Mouse (Mus musculus): Measurements from ENCODE around the gene Tprgl.

The Tprgl gene

GRCm38 (mm10) chr4:154159961-154160537, 417 bp downstream of the Tprgl start:
- WGBS = under 1% methylated on average over 46 of the region's 47 CpGs

GRCm38 (mm10) chr4:154159002-154159401, 1.5 kb downstream of the Tprgl start:
- WGBS = 12% methylated on average over 6 of the region's 6 CpGs

- WGBS = 62% methylated on average over 14 of the region's 14 CpGs
Observed at GRCm38 (mm10) chr4:154157970-154158662, 2.4 kb downstream of the Tprgl start.

- 75% methylated on average over 7 of the region's 7 CpGs for WGBS
Observed at GRCm38 (mm10) chr4:154156050-154156449, 4.4 kb downstream of the Tprgl start.

DNA sequence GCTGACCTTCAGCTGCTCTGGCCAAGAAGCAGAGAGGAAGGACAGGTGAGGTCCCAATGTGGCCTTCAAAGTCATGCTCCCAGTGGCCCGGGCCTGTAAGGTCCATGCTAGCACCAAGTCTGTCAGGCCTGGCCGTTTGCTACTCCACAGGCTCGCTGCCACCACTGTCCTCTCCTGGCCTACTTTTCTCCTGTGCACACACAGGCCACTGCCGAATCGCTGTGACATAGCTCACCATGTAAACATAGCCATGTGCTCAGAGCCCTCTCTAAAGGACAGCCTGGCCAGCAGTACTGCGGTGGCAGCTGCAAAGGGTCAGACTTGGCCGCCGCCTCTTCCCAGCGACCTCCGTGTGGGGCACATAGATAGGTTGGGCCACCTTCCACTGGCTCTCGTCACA, 6.4 kb downstream of the Tprgl start:
- WGBS = 73% methylated on average over 11 of the region's 11 CpGs

DNA sequence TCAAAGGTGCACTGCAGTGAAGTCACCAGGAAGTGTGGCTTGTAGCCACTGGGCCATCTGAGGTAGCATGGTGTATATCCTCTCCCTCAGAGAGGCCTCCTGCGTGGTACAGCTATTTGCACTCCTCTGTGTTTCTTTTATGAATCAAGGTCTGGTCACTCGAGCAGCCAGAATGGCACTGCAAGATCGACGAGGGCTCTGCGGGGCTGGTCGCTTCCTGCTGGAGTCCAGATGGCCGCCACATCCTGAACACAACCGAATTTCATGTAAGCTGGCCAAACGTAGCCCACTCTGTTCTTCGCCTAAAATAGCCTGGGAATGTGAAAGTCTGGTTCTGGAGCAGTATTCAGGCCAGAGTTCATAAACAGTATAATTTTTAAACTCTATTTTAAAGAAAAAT, 14.1 kb downstream of the Tprgl start:
- WGBS = 56% methylated on average over 10 of the region's 10 CpGs

- WGBS = 86% methylated on average over 3 of the region's 3 CpGs
Observed at GRCm38 (mm10) chr4:154144712-154145111, 15.8 kb downstream of the Tprgl start.

GRCm38 (mm10) chr4:154142211-154143040, 18.0 kb downstream of the Tprgl start, which contains the start of gene Wrap73:
Gene Wrap73, plus strand, starts transcription at chr4:154142372.
- under 1% methylated on average over 49 of the region's 49 CpGs for WGBS

DNA sequence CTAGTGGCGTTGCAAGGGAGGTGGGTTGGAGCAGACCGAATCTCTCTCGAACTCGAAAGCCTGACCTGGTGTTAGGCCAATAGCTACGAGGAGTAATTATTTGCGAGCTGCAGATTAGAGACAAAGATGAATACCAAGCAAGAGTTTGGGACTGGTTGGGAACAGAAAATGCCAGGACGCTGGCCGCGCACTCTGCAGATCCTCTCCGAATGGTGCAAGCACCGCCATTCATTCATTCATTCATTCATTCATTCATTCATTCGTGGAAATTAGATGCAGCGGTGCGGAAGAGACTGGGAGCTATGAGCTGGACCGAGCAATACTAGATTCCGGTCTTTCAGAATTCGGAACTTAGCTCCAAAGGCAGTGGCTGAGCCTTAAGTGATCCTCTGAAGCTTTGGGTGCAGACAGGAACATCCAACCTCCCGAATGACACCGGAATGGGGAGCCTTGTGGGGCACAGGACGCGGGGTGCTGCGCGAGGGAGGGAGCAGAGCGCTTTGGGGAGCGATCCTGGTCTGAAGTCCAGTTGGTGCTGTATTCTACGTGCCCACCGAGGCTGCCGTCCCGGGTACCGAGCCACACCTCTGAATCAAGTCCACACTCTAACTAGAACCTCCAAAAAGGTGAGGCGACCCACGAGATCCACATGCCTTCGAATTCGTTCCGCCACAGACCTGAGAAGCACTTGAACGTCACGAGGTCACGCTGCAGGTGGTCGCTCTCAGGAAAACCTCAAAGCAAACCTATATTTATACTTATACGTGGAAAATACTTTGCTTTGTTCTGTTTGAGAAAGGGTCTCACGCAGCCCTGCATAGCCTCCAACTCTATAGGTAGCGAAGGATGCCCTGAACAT, 19.2 kb downstream of the Tprgl start:
- WGBS = 3% methylated on average over 42 of the region's 42 CpGs

DNA sequence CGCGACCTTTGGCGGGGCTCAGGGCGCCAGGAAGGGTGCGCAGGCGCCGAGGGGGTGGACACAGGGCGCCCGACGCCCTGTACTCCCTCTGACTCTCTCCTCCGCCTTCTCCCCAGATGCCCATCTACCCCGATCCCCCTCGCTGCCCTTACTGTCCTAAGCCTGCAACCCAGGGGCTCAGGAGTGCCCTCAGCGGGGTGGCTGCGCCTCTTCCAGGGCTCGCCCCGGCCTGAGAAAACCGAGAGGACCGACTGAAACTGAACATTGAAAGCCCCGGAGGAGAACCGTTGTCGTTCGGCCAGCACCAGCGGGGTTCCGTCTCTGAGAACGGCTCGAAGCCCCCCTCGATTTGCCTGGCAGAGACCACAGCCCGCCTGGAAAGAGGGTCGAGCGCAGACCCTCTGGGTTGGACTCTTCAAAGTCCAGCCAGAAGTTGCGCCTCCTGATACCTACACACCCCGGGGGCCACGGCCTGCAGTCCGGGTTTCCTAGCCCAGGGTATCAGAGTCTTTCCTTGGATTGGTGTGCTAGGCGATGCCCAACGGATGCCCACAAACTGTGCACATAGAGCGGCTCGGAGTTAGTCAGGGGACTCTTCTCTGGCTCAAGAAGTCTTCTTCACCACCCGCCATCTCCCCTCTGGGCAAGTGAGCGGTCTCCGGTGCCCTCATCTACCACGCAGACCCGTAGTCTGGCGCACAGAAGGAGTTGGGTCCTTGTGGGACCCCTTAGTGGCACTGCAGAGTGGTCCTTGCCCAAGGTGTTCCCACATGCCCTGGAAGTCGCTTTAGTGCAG, 20.1 kb downstream of the Tprgl start:
- WGBS = 2% methylated on average over 46 of the region's 46 CpGs

DNA sequence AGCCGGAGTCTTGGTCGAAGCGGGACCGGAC, 20.5 kb downstream of the Tprgl start, which contains the start of gene Trp73:
Trp73 (minus strand) TSS at position 27 of the 31 bp plus-strand sequence.
- 3% methylated on average over 4 of the region's 4 CpGs for WGBS

DNA sequence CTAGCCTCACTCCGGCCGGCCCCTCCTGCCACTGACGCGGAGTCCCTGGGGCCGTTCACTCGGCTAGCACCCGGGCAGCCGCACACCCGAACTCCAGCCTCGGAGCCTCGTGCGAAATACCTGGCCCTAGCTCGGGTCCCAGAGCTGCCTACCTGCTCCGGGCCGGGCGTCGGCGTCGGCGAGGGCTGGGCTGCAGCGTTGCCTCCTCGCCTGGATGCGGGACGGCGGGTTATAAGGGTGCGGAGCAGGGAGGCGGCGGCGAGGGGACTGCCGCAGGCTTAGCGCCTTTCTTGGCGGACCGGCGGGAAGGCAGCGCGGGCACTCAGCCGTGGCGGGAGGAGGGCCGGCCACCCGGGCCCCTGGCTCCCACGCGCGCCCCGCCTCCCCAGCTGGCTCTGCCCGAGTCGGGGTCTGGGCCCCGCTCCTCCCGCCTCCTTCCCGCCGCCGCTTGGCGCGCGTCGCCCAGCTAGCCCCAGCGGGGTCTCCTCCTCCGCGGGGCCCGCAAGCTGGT, 20.7 kb downstream of the Tprgl start:
- WGBS = under 1% methylated on average over 59 of the region's 59 CpGs

- WGBS = 63% methylated on average over 5 of the region's 5 CpGs
Observed at GRCm38 (mm10) chr4:154137139-154137538, 23.3 kb downstream of the Tprgl start.

DNA sequence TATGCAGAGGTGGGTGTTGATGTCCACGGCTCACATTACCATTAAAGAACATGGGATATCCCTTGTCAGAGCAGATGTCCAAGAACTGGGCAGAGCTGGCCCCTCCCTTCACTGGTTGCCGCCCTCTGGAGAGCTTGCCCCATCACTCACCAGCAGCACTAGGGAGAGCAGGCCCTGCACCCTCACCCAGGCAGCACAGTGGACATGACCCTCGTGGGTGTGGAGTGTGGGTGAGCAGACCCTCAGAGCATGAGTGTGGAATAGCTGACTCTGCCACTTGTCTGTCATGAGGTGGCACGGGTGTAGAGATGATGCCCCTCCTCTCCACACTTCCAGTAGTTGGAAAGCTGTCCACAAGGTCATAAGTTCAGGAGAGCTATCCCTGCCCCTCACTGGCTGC, 25.7 kb downstream of the Tprgl start:
- 71% methylated on average over 4 of the region's 4 CpGs for WGBS

DNA sequence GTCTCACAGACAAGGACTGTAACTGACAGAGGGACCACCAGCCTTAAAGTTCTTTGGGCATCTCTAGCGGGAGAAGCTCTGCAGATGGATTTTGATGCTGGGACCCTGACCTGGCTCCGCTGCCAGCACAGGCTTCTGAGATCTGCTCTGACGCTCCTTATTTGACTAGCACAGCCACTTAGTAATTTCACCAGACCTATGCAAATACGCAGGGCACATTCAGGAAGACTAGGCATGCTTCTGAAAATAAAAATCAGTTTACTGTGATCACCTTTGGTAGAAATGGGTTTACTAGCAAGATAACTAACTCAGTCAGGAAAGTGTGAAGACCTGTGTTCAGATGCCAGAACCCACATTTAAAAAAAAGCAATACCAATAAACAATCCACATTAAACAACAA, 28.6 kb downstream of the Tprgl start:
- WGBS = 86% methylated on average over 4 of the region's 4 CpGs

GRCm38 (mm10) chr4:154127273-154127672, 33.2 kb downstream of the Tprgl start:
- WGBS = 84% methylated on average over 3 of the region's 3 CpGs

GRCm38 (mm10) chr4:154125202-154125601, 35.3 kb downstream of the Tprgl start:
- 80% methylated on average over 5 of the region's 5 CpGs for WGBS

- WGBS = 86% methylated on average over 6 of the region's 6 CpGs
Observed at GRCm38 (mm10) chr4:154123553-154123952, 36.9 kb downstream of the Tprgl start.

DNA sequence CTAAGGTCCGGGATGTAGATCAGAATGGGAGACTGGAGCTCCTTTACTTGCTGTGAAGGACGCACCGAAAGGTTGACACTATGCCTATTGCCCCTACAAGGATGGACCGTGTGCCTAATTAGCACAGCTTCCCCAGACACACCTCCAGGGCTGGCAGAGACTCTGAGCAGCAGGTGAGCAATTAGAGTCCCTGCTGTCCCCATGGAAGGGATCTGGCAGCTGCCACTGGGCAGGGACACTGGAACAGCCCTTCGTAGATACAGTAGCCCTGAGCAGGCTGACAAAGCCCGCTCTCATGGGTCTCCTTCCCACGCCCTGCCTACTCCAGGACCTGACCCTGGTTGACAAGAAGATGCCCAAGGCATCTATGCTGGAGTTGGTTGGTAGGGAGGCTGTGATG, 38.1 kb downstream of the Tprgl start:
- WGBS = 79% methylated on average over 7 of the region's 7 CpGs

DNA sequence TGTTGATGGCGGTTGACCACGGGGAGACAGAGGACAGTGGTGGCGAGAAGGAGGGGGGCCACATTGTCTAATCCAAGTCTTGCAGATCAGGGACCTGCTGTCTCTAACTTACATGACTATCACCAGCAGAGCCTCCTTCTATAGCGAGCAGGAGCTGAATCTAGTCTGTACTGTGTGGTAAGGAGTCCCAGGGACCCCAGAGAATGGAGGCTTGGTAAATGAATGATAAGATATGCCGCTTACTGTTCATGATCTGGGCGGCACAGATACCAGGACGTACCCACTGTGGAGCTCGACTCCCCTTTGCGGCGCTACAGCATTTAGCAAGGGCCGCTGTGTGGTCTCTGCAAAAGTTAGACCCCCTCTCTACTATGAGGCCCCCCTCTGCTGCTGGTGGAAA, 38.7 kb downstream of the Tprgl start:
- 80% methylated on average over 11 of the region's 11 CpGs for WGBS

GRCm38 (mm10) chr4:154119208-154119607, 41.3 kb downstream of the Tprgl start:
- WGBS = 87% methylated on average over 9 of the region's 9 CpGs

Measured in cerebral cortex, adult 2 months (tissue).